Mouse (Mus musculus): ENCODE data around the gene Cdk17. TPM values are rescaled to one million over a fixed set of nuclear protein-coding genes. Genes with fewer than 3 reads are reported as not detected.

Gene Cdk17
- polyA plus RNA-seq, 1 experiment from 2014 or later, result 8.2 TPM

DNA sequence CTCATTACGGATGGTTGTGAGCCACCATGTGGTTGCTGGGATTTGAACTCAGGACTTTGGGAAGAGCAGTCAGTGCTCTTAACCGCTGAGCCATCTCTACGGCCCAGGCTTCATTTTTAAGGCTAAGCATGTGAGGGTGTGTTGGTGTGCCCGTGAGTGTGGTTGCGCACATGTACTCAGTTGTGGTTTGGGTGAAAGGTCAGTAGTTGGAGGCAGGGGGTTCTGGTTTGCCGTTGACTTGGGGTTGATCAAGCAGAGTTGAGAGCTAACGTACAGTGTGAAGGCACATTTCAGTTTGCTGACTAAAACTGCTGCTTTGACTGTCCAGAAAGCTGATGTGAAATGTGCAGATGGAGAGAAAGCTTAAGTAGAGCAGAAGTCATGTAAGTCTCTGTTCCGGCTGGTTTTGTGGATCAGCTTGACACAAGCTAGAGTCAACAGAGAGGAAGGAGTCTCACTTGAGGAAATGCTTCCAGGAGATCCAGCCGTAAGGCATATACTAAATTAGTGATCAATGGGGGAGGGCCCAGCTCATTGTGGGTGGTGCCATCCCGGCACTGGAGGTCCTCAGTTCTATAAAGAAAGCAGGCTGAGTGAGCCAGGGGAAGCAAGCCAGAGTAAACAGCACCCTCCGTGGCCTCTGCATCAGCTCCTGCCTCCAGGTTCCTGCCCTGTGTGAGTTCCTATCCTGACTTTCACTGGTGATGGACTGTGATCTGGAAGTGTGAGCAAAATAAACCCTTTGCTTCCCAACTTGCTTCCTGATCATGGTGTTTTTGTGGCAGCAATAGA is 19.2 kb downstream of the Cdk17 start:
- no peak for ATAC-seq (ENCODE audit: low FRiP score, low TSS enrichment)
- Histone ChIP-seq H3K4me1 (replicated peaks; ENCODE audit: control insufficient read depth, insufficient read depth) (no peaks in the 10 kb centered on the region; the same call in none of the 2 replicates), H3K9ac (ENCODE audit: low read length) (no peak overlapping the region), H3K4me3 (ENCODE audit: low read depth, low read length) (no peak overlapping the region), H3K27ac (replicated peaks) (0 out of 2 replicates have a peak overlapping the region, but pooled peaks have one; percentile 18), H3K9me3 (ENCODE audit: control insufficient read depth, low read length) (no peaks in the 10 kb centered on the region), H3K27me3 (ENCODE audit: control insufficient read depth, insufficient read depth, low read length) (no peaks in the 10 kb centered on the region), H3K4me2 (replicated peaks; ENCODE audit: low read depth) (no peak overlapping the region), H3K36me3 (ENCODE audit: control insufficient read depth, insufficient read depth, low read length) (no peaks in the 10 kb centered on the region)
- WGBS, result 75% methylated on average over 11 of the region's 11 CpGs
- DNase-seq (ENCODE audit: low spot score), result no peak
- TF ChIP-seq EP300 (optimal IDR thresholded peaks at IDR 0.05), result no peak
- no peak for TF ChIP-seq CTCF (IDR thresholded peaks at IDR 0.05; ENCODE audit: low read depth)

GRCm38 (mm10) chr10:93184351-93184976 is 23.8 kb downstream of the Cdk17 start:
- no peaks in the 10 kb centered on the region for H3K9me3 ChIP-seq (ENCODE audit: control insufficient read depth, low read length)
- no peaks in the 10 kb centered on the region; the same call in none of the 2 replicates for H3K4me1 ChIP-seq (replicated peaks; ENCODE audit: control insufficient read depth, insufficient read depth)
- no peak overlapping the region for H3K9ac ChIP-seq (ENCODE audit: low read length)
- DNase-seq (ENCODE audit: low spot score) (no peak), ATAC-seq (ENCODE audit: low FRiP score, low TSS enrichment) (no peak)
- H3K4me3 ChIP-seq (ENCODE audit: low read depth, low read length), result no peak overlapping the region
- WGBS, result 68% methylated on average over 8 of the region's 8 CpGs
- no peaks in the 10 kb centered on the region for H3K36me3 ChIP-seq (ENCODE audit: control insufficient read depth, insufficient read depth, low read length)
- H3K4me2 ChIP-seq (replicated peaks; ENCODE audit: low read depth), result no peak overlapping the region
- H3K27ac ChIP-seq (replicated peaks), result peak overlapping the region; percentile 4; the same call in 1 of the 2 replicates
- TF ChIP-seq EP300 (optimal IDR thresholded peaks at IDR 0.05), result no peak
- TF ChIP-seq CTCF (IDR thresholded peaks at IDR 0.05; ENCODE audit: low read depth), result no peak
- no peaks in the 10 kb centered on the region for H3K27me3 ChIP-seq (ENCODE audit: control insufficient read depth, insufficient read depth, low read length)

DNA sequence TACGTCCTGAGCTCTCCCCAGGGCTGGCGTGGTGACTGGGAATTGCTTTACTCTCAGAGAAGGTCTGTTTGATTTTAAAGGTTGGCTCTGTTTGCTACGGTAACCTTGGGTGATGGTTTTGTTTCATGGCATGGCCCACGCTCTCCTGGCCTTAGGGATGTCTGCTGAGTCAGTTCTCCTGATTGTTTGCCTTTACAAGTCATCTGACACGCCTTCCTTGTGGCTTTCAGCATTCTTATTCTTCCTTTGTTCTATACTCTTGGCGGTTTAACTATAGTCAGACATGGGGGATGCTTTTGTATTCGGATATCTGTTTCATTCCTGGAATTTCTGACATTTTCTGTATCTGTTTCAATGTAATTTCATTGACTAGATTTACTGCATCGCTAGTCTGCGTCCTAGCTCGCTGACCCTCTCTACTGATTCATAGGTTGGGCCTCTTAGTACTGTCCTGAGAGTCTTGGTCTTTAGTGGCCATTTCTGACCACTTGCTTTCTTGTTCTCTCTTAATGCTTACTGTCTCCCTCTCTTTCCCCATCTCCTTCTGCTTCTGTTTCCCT is 27.8 kb downstream of the Cdk17 start:
- 48% methylated on average over 10 of the region's 10 CpGs for WGBS
- H3K27me3 ChIP-seq (ENCODE audit: control insufficient read depth, insufficient read depth, low read length), result no peaks in the 10 kb centered on the region
- H3K27ac ChIP-seq (replicated peaks), result 0 out of 2 replicates have a peak overlapping the region, but pooled peaks have one; percentile 13
- H3K9me3 ChIP-seq (ENCODE audit: control insufficient read depth, low read length), result no peaks in the 10 kb centered on the region
- H3K4me2 ChIP-seq (replicated peaks; ENCODE audit: low read depth), result no peak overlapping the region
- peaks cover 2% of the 10 kb centered on the region; the same call in 1 of the 2 replicates for H3K4me1 ChIP-seq (replicated peaks; ENCODE audit: control insufficient read depth, insufficient read depth)
- TF ChIP-seq CTCF (IDR thresholded peaks at IDR 0.05; ENCODE audit: low read depth) (no peak), EP300 (optimal IDR thresholded peaks at IDR 0.05) (no peak)
- DNase-seq (ENCODE audit: low spot score) (peak; percentile 35), ATAC-seq (ENCODE audit: low FRiP score, low TSS enrichment) (peak; percentile 73)
- no peak overlapping the region for H3K4me3 ChIP-seq (ENCODE audit: low read depth, low read length)
- H3K36me3 ChIP-seq (ENCODE audit: control insufficient read depth, insufficient read depth, low read length), result no peaks in the 10 kb centered on the region; the same call in 1 of the 2 replicates
- no peak overlapping the region for H3K9ac ChIP-seq (ENCODE audit: low read length)

- 65% methylated on average over 8 of the region's 8 CpGs for WGBS
Observed at GRCm38 (mm10) chr10:93190475-93191262, 30.0 kb downstream of the Cdk17 start.

GRCm38 (mm10) chr10:93197092-93197491 is 36.4 kb downstream of the Cdk17 start:
- Histone ChIP-seq H3K36me3 (ENCODE audit: control insufficient read depth, insufficient read depth, low read length) (no peaks in the 10 kb centered on the region), H3K27ac (replicated peaks) (no peak overlapping the region), H3K4me1 (replicated peaks; ENCODE audit: control insufficient read depth, insufficient read depth) (no peaks in the 10 kb centered on the region), H3K9ac (ENCODE audit: low read length) (no peak overlapping the region), H3K9me3 (ENCODE audit: control insufficient read depth, low read length) (no peaks in the 10 kb centered on the region), H3K4me3 (ENCODE audit: low read depth, low read length) (no peak overlapping the region), H3K27me3 (ENCODE audit: control insufficient read depth, insufficient read depth, low read length) (no peaks in the 10 kb centered on the region), H3K4me2 (replicated peaks; ENCODE audit: low read depth) (no peak overlapping the region)
- no peak for ATAC-seq (ENCODE audit: low FRiP score, low TSS enrichment)
- no peak for TF ChIP-seq CTCF (IDR thresholded peaks at IDR 0.05; ENCODE audit: low read depth)
- DNase-seq (ENCODE audit: low spot score), result no peak
- WGBS, result 94% methylated on average over 6 of the region's 6 CpGs

More at GRCm38 (mm10) chr10:93190475-93191262, 30.0 kb downstream of the Cdk17 start:
- no peak overlapping the region for H3K4me2 ChIP-seq (replicated peaks; ENCODE audit: low read depth)
- no peak for TF ChIP-seq CTCF (IDR thresholded peaks at IDR 0.05; ENCODE audit: low read depth)
- no peak for TF ChIP-seq EP300 (optimal IDR thresholded peaks at IDR 0.05)
- H3K27ac ChIP-seq (replicated peaks), result peak overlapping the region; percentile 58; the same call in 1 of the 2 replicates
- H3K36me3 ChIP-seq (ENCODE audit: control insufficient read depth, insufficient read depth, low read length), result no peaks in the 10 kb centered on the region; the same call in 1 of the 2 replicates
- H3K9ac ChIP-seq (ENCODE audit: low read length), result no peak overlapping the region
- H3K4me1 ChIP-seq (replicated peaks; ENCODE audit: control insufficient read depth, insufficient read depth), result 0 out of 2 replicates have a peak, but pooled peaks cover 2% of the 10 kb centered on the region
- ATAC-seq (ENCODE audit: low FRiP score, low TSS enrichment), result peak; percentile 59
- no peak overlapping the region for H3K4me3 ChIP-seq (ENCODE audit: low read depth, low read length)
- DNase-seq (ENCODE audit: low spot score), result no peak
- H3K27me3 ChIP-seq (ENCODE audit: control insufficient read depth, insufficient read depth, low read length), result no peaks in the 10 kb centered on the region
- H3K9me3 ChIP-seq (ENCODE audit: control insufficient read depth, low read length), result no peaks in the 10 kb centered on the region

All from stomach, postnatal 0 days (tissue).